Mouse (Mus musculus) embryo, embryonic 11.5 days (tissue): ENCODE data around the gene Wdr83os.

Experiments used
- DNase-seq: peaks from one replicate; pipeline ENCODE4 v3.0.0-alpha.2; 2012; ENCODE audit warnings: low read depth, low spot score

Wdr83os gene

DNA sequence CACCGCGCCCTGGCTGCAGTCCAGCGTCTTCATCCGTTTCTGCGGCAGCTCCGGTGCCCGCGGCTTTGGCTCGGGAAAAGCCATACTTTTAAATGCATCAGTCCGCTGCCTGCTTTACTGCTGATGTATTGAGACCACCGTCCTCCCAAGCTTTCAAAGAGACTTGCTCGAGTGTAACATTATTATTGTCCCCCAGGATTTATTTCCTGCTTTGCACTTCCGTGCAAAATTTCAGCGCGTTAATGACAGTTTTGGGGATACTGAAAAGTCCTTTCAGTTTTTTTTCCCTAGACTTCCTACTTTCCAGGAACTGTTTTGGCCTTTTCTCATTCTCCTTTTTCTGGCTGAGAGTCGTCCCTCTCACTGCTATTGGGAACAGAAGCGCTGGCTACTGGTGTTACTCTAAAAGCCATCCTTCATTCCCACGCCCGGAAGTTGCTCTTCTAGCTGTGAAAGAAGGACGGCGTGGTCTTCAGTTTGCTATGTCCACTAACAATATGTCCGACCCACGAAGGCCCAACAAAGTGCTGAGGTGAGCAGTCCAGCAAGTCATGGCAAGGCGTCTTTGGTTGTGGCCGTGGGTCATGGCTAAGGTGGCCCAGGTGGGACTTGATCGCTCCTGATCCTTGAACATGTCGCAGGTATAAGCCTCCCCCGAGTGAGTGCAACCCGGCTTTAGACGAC, at the start of gene Wdr83os:
TSS of gene Wdr83os (plus strand) at position 209 of the 684 bp plus-strand sequence.
- DNase-seq, result peak; percentile 66

- DNase-seq, result no peak
Measured at GRCm38 (mm10) chr8:85032622-85033311, 47.8 kb upstream of the Wdr83os start.

- no peak for DNase-seq
Measured at GRCm38 (mm10) chr8:85033867-85034266, 46.7 kb upstream of the Wdr83os start.

DNA sequence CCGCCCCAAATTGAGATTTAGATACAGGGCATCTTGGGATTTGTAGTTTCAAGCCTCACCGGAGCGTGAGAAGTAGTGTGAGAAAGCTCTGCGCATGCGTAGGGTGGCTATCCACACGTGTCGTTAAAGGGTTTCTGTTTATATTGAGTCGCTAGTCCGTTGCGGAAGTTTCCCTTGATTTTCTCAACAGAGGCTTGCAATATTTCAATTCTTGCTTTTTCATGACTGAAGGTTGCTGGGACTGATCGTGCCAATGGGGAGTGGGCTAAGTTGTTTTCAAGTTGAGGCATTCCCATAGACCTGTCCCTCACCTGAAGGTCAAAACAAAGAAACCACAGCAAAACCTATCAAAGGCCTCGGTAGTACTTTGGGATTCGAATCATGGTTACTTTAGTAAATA, 45.8 kb upstream of the Wdr83os start:
- no peak for DNase-seq

GRCm38 (mm10) chr8:85035165-85035727, 45.3 kb upstream of the Wdr83os start:
- no peak for DNase-seq

- no peak for DNase-seq
Measured at GRCm38 (mm10) chr8:85035728-85036310, 44.7 kb upstream of the Wdr83os start.

DNA sequence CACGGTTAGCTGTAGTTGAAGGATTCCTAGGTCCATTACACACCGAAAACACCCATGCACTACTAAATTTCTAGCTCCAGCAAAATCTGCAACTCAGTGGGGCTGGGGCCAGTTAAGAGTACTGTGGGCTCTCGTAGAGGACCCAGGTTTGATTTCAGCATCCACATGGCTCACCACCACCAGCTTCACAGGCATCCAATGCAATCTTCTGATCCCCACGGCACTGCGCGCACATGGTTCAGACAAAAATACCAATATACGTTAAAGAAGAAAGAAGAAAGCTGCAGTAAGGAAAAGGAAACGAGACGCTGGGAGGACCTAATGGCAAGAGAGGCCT, 44.2 kb upstream of the Wdr83os start:
- no peak for DNase-seq

- peak; percentile 88 for DNase-seq
Measured at GRCm38 (mm10) chr8:85036718-85037365, 43.7 kb upstream of the Wdr83os start, which contains the start of gene Tnpo2. TSS of gene Tnpo2 (plus strand) at chr8:85036915.

GRCm38 (mm10) chr8:85037366-85037680, 43.2 kb upstream of the Wdr83os start:
- DNase-seq, result no peak

- no peak for DNase-seq
Measured at GRCm38 (mm10) chr8:85037681-85038531, 42.6 kb upstream of the Wdr83os start.

GRCm38 (mm10) chr8:85043619-85044018, 36.9 kb upstream of the Wdr83os start:
- DNase-seq, result no peak

GRCm38 (mm10) chr8:85057367-85057766, 23.2 kb upstream of the Wdr83os start:
- no peak for DNase-seq

GRCm38 (mm10) chr8:85059879-85060616, 20.5 kb upstream of the Wdr83os start, which contains the start of gene Fbxw9:
TSS of gene Fbxw9 (plus strand) at chr8:85060055.
- peak; percentile 88 for DNase-seq

DNA sequence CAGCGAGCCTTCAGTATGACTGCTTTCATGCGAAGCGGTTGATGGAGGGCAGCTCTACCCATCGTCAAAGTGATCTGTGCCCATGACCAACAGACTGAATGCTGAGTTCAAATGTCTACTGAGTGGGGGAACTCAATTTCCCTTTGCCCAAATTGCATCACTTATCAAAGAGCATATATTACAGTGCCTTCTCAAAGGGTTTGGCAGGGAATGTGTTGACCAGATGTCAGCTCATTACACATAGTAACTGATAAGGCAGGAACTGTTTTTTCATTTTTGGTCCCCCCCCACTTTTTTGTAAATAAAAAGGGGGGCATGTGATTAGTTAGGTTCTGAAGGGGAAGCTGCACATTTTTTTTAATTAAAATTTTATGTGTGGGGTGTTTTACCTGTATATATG, 17.9 kb upstream of the Wdr83os start:
- DNase-seq, result no peak

- DNase-seq, result no peak
Measured at GRCm38 (mm10) chr8:85065213-85065612, 15.3 kb upstream of the Wdr83os start.

- DNase-seq, result no peak
Measured at GRCm38 (mm10) chr8:85067155-85067554, 13.4 kb upstream of the Wdr83os start.

GRCm38 (mm10) chr8:85067982-85068381, 12.6 kb upstream of the Wdr83os start, which contains the start of gene Gm5741:
TSS of gene Gm5741 (minus strand) at chr8:85067982.
- DNase-seq, result no peak

DNA sequence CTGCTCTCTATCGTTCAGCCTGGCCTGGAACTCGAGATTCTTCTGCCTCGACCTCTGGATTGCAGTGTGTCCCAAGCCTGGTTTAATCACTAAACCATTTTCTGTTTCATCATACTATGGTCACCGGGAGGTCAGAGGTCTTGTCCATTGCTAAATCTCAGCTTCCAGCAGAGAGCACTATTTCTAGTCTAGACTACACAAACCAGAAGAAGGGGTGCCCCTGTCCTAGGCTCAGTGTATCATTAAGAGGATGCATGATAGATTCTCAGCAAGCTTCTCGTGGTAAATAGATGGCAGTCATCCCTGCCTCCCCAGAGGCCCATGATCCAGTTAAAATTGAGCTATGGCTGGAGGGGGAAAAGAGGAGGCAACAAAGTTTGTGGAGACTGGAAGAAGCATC, 9.5 kb upstream of the Wdr83os start:
- no peak for DNase-seq

DNA sequence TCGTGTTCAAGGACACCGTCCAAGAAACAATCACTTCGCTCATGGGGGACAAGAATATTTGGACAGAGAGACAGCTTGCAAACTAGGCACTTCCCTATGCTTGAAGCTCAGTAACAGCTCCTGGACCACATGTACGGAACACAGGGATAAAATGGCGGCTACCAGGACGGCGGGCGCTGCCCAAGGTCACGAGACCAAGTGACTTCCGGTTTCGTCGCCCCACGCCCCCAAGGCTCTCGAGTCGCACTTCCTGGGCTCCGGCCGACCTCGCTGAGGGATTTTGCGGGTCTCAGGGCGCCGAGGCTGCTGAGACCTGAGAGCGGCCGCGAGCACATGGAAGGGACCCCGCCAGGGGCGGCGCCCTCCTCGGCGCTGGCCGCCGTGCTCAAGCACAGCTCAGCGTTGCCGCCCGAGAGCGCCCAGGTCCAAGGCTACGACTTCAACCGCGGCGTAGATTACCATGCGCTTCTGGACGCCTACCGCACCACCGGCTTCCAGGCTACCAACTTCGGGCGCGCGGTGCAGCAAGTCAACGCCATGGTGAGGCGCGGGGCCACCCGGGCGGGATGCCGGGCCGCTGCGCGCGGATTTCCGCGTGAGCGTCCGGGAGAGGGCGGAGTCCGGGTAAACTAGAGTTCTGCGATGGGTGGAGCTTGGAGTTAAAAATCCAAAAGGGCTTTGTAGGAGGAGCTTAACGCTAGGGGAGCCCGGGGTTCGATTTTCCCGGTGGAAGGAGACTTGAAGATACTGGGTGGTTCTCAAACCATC, 8.8 kb upstream of the Wdr83os start, which contains the start of gene Dhps:
TSS of gene Dhps (plus strand) at position 244 of the 768 bp plus-strand sequence.
- peak; percentile 83 for DNase-seq
